Mouse (Mus musculus) cerebellum, adult 2 months (tissue): Measurements from ENCODE around the gene Rbms3. TPM values are rescaled to one million over a fixed set of nuclear protein-coding genes. Genes with fewer than 3 reads are reported as not detected.

ENCODE experiments used
- DNase-seq, 2 experiments: peaks; one replicate each; pipeline ENCODE4 v3.0.0; 2021
- H3K27ac ChIP-seq: fragments of 200-500 bp; 2 replicates; pipeline ENCODE4 v1.5.1; 2012; ENCODE audit warnings: low read length, control low read depth, inconsistent platforms; ENCODE audit not compliant: insufficient read depth
- H3K27me3 ChIP-seq: fragments of 200-500 bp; 2 replicates; pipeline ENCODE4 v1.6.1; 2012; ENCODE audit warnings: inconsistent platforms, mild to moderate bottlenecking, low read length, moderate library complexity; ENCODE audit not compliant: control insufficient read depth, insufficient read depth
- H3K4me1 ChIP-seq: fragments of 200-500 bp; 2 replicates; pipeline ENCODE4 v1.6.1; 2011; ENCODE audit warnings: low read length; ENCODE audit not compliant: control insufficient read depth, insufficient read depth
- H3K4me3 ChIP-seq: fragments of 200-500 bp; replicated peaks from 2 replicates; pipeline ENCODE3; 2011; ENCODE audit warnings: mild to moderate bottlenecking, low read depth, low read length, control low read depth; ENCODE audit not compliant: insufficient read depth
- CTCF ChIP-seq: fragments of 200-500 bp; IDR thresholded peaks from 2 replicates; pipeline ENCODE4 v1.5.1; 2011; ENCODE audit warnings: low read depth, mild to moderate bottlenecking, control low read depth, low read length, moderate library complexity, borderline replicate concordance; ENCODE audit not compliant: insufficient read depth
- POLR2A ChIP-seq: fragments of 200-500 bp; IDR thresholded peaks from 2 replicates; pipeline ENCODE4 v1.6.1; 2011; ENCODE audit warnings: low read length, control low read depth, borderline replicate concordance; ENCODE audit not compliant: insufficient read depth
- WGBS: fragments of 180-500 bp; shearing (Covaris S2); methylation state at CpG from one replicate; pipeline ENCODE4 v1.1.7; 2018; 5-methylcytosine and 5-hydroxymethylcytosine counted together
- polyA plus RNA-seq: library from polyadenylated mRNA; depleted of rRNA; stranded (reverse); fragments of >200 nt; gene quantifications from 2 replicates; pipeline ENCODE4 v1.2.3, GENCODE M21; 2012

Rbms3 gene
- polyA plus RNA-seq, 1 experiment, result 13.3 TPM

GRCm38 (mm10) chr9:116769358-116770054 is 860.2 kb downstream of the Rbms3 start:
- TF ChIP-seq POLR2A, result no peak
- no peak overlapping the region for H3K4me3 ChIP-seq
- DNase-seq, result no peak
- H3K4me1 ChIP-seq, result no peaks in the 10 kb centered on the region; the same call in 1 of the 2 replicates
- no peak overlapping the region for H3K27ac ChIP-seq
- no peaks in the 10 kb centered on the region for H3K27me3 ChIP-seq
- WGBS, result 58% methylated on average over 12 of the region's 12 CpGs

DNA sequence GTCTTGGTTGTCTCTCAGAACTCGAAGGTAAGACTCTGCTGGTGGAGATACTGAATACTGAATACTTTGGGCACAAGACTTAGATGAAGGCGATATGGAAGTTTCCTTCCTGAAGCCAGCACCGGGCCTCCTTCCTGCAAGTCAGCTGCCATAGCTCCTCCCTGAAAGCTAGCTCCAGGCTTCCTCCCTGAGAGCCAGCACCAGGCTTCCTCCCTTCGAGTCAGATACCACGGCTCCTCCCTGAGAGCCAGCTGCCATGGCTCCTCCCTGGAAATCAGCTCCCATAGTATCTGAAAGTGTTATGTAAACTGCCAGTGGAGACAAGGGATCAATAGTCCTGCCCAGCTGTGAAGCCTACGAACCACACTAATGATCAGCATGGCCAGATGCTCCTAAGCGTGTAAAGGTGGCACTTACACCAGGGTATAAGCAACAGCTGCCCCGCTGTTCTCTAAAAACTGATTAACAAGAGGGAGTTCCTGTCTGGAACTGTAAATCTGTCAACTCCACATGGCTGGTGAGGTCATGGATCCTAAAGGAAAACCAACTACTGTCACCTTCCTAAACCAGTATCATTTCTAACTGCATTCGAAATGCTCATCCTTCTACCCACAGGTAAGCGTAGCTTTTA is 867.2 kb downstream of the Rbms3 start:
- no peak for DNase-seq
- Histone ChIP-seq H3K27me3 (no peaks in the 10 kb centered on the region), H3K4me3 (no peak overlapping the region), H3K4me1 (no peaks in the 10 kb centered on the region), H3K27ac (no peak overlapping the region)
- WGBS, result 61% methylated on average over 10 of the region's 10 CpGs
- no peak for TF ChIP-seq CTCF
- TF ChIP-seq POLR2A, result no peak

DNA sequence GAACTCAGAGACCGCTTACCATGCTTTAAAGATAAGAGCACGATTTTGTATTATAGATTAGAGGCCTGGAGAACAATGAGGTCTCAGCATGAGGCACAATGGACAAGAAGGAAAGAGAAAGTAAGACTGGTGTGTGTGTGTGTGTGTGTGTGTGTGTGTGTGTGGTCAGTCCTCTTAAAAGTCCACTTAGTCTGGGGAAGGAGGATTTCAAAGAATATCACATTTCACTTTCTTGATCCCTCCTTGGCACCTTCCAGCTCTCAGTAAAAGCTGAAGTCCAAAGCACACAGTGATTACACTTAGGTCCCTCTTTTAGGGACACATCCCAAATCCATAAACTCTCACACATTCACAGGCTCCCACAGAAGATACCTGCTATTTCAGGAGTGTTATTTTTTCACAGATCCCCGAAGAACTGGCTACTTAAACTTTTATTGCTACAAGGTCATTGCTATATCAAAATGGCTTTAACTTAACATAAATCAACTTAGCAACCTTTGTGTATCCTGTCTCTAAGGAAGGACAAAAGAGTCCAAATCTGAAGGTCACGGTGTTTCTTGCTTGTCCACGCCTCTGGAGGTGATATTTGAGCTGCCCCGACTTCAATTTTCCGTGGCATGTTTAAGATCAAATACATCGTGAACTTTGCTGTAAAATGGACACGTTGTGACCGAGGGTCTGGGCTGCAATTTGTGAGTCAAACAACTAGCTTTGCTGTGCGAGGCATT is 880.7 kb downstream of the Rbms3 start:
- DNase-seq, result no peak
- Histone ChIP-seq H3K27ac (no peak overlapping the region), H3K27me3 (no peaks in the 10 kb centered on the region), H3K4me1 (no peaks in the 10 kb centered on the region), H3K4me3 (no peak overlapping the region)
- no peak for TF ChIP-seq CTCF
- no peak for TF ChIP-seq POLR2A
- 34% methylated on average over 11 of the region's 11 CpGs for WGBS

DNA sequence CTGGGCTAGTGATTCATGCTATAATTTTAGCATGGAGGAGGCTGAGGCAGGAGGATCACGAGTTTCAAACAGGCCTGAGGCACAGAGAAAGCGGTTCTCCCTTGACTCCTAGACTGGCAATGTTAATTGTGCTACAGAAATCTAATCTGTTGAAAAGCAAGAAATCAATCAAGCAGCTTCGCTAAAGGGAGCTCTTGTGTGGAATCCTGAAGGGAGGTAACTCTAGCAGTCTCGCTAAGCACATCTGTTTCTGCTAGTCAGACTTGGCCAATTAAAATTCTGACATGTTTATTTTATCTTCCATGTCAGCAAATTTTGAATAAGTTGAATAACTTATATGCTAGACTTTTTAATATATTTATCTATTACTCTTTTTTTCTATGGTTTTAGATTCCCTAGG is 881.4 kb downstream of the Rbms3 start:
- 78% methylated on average over 4 of the region's 4 CpGs for WGBS
- no peak overlapping the region for H3K4me3 ChIP-seq
- TF ChIP-seq POLR2A (no peak), CTCF (no peak)
- DNase-seq, result no peak
- H3K27me3 ChIP-seq, result no peaks in the 10 kb centered on the region
- H3K4me1 ChIP-seq, result no peaks in the 10 kb centered on the region
- no peak overlapping the region for H3K27ac ChIP-seq

DNA sequence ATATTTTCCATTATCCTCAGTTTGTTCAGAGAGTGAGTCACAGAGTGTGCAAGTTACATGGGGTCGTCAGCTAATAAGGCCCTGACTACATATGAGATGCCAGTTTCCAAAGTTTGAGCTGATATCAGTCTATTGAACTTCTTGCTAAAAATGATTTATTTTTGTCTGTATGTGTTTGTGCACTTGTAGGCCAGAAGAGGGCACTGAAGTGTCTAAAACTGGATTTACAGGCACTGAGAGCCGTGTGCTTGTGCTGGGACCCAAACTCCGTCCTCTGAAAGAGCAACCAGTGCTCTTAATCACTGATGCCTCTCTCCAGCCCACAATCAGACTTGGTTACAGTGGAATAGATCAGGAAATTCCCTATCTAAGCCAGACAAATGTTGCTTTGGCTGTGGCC is 882.8 kb downstream of the Rbms3 start:
- Histone ChIP-seq H3K4me1 (no peaks in the 10 kb centered on the region), H3K27me3 (no peaks in the 10 kb centered on the region), H3K27ac (no peak overlapping the region), H3K4me3 (no peak overlapping the region)
- no peak for TF ChIP-seq CTCF
- no peak for TF ChIP-seq POLR2A
- WGBS, result 87% methylated on average over 3 of the region's 3 CpGs
- DNase-seq, result no peak

DNA sequence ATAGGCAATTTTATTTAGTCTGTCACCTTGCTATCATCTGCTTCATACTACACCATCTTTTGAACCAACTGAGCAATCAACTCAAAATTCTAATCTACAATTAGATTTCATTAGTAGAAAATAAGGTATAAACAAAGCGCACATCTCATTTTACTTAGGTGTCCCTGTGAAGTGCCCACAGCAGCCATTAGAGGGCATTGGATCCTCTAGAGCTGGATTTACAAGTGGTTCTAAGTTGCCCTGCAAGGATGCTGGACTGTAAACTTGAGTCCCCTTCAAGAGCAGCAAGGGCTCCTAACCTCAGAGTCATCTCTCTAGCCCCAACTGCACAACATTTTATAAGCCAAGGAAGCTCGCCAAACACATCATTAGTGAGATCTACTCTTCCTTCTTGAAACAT is 891.9 kb downstream of the Rbms3 start:
- Histone ChIP-seq H3K27me3 (no peaks in the 10 kb centered on the region), H3K27ac (no peak overlapping the region), H3K4me3 (no peak overlapping the region), H3K4me1 (no peaks in the 10 kb centered on the region)
- no peak for DNase-seq
- no peak for TF ChIP-seq POLR2A
- WGBS, result 80% methylated on average over 2 of the region's 2 CpGs

DNA sequence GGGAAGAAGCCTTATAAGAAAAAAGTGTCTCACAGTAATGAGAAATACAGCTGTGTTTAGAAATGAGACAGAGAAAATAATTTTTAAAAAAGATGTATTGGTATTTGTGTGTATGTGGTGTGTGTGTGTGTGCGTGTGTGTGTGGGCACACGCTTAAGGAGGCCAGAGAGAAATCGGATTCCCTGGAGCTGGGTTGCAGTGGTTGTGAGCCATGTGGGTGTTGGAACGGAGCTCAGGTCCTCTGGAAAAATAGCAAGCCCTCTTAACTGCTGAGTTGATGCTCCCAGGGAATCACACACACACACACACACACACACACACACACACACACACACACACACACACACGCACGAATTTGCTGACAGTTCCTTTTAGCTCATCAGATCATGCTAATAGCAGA is 900.5 kb downstream of the Rbms3 start:
- TF ChIP-seq POLR2A (no peak), CTCF (no peak)
- DNase-seq, result no peak
- 75% methylated on average over 6 of the region's 6 CpGs for WGBS
- H3K4me1 ChIP-seq, result no peaks in the 10 kb centered on the region
- H3K27ac ChIP-seq, result no peak overlapping the region
- no peaks in the 10 kb centered on the region for H3K27me3 ChIP-seq
- no peak overlapping the region for H3K4me3 ChIP-seq

DNA sequence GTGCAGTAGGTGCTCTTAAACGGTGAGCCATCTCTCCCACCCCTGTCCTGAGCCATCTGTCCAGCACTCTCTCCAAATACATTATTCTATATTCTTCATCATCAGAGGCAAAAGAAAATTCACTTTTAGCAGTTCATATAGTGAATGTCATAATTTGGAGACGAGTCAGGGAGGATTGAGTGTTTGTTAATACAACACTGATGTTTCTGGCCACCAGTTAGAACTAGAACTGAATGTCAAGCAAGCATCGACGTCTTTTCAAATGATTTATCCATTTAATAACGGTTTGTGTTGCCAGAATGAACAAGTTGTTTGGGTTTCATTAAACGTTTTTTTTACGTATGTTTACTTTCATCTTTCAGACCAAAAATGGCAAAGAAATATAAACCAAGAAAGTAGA is 901.1 kb downstream of the Rbms3 start:
- Histone ChIP-seq H3K27ac (no peak overlapping the region), H3K4me3 (no peak overlapping the region), H3K27me3 (no peaks in the 10 kb centered on the region), H3K4me1 (no peaks in the 10 kb centered on the region)
- no peak for DNase-seq
- 78% methylated on average over 7 of the region's 7 CpGs for WGBS
- TF ChIP-seq CTCF, result no peak
- TF ChIP-seq POLR2A, result no peak
